In the genomic region with DNA sequence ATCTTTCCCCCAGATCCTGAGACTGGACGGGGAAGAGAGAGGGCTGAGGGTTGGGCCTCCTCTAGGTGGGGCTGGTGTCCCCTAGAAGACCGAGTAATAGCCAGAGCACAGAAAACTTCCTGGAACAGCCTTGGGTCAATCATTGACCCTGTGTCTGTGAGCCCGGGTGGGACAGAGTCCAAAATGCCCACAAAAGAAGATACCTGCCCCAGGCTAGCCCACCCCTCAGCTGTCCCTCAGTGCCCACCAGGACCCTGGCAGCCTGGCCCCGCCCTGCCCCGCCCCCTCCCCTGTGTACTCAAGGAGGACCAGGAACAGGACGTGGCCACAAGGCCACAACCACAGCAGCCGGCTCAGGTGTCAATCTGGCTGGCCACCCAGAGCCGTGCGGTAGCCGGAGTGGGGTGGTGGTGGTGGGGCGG, we compare ENCODE assay signal across 7 mouse cellular contexts. TPM values are rescaled to one million over a fixed set of nuclear protein-coding genes. Genes with fewer than 3 reads are reported as not detected.
DNase-seq lines count a peak whose midpoint lies in the region; ATAC-seq and TF ChIP-seq lines count a peak whose summit lies in the region.

No protein-coding gene starts in this region.

- no peak overlapping the region; the same call in 1 of the 2 replicates for H3K27ac ChIP-seq in liver, embryonic 12.5 days
- H3K27ac ChIP-seq in stomach, embryonic 16.5 days (ENCODE audit: low read length) = peak overlapping the region; percentile 79; the same call in 1 of the 2 replicates
- H3K27ac ChIP-seq in thymus, adult 2 months (ENCODE audit: control insufficient read depth, insufficient read depth, low read length) = no peak overlapping the region

- no peak for TF ChIP-seq CTCF in thymus, adult 2 months (IDR thresholded peaks at IDR 0.05; ENCODE audit: borderline replicate concordance, control insufficient read depth, extremely low read depth, insufficient read depth, low read length, poor library complexity)

- H3K36me3 ChIP-seq in liver, embryonic 12.5 days = peaks cover 35% of the 10 kb centered on the region
- peaks cover 24% of the 10 kb centered on the region for H3K36me3 ChIP-seq in stomach, embryonic 16.5 days (ENCODE audit: control insufficient read depth, insufficient read depth, low read length)
- peaks cover 31% of the 10 kb centered on the region for H3K36me3 ChIP-seq in thymus, adult 2 months (ENCODE audit: control insufficient read depth, insufficient read depth, low read length)

- 0 out of 2 replicates have a peak overlapping the region, but pooled peaks have one; percentile 4 for H3K9ac ChIP-seq in liver, embryonic 12.5 days
- peak overlapping the region; percentile 62 for H3K9ac ChIP-seq in stomach, embryonic 16.5 days (ENCODE audit: low read length)

- H3K4me2 ChIP-seq in liver, embryonic 12.5 days = peak overlapping the region; percentile 39; the same call in 1 of the 2 replicates
- peak overlapping the region; percentile 44 for H3K4me2 ChIP-seq in stomach, embryonic 16.5 days (ENCODE audit: low read depth, low read length)

- no peaks in the 10 kb centered on the region for H3K27me3 ChIP-seq in liver, embryonic 12.5 days (replicated peaks)
- no peaks in the 10 kb centered on the region for H3K27me3 ChIP-seq in stomach, embryonic 16.5 days (ENCODE audit: control insufficient read depth, insufficient read depth, low read length)
- H3K27me3 ChIP-seq in thymus, adult 2 months (ENCODE audit: control insufficient read depth, insufficient read depth, low read length) = no peaks in the 10 kb centered on the region

- H3K4me1 ChIP-seq in liver, embryonic 12.5 days = peaks cover 36% of the 10 kb centered on the region
- peaks cover 5% of the 10 kb centered on the region for H3K4me1 ChIP-seq in stomach, embryonic 16.5 days (ENCODE audit: control insufficient read depth, insufficient read depth, low read length)
- H3K4me1 ChIP-seq in thymus, adult 2 months (replicated peaks; ENCODE audit: control insufficient read depth, insufficient read depth, low read length) = no peaks in the 10 kb centered on the region

- peak; percentile 48; the same call in 1 of the 2 replicates for ATAC-seq in liver, embryonic 12.5 days
- ATAC-seq in stomach, embryonic 16.5 days (ENCODE audit: insufficient read depth, low FRiP score) = peak; percentile 72; the same call in 1 of the 2 replicates
- no peak for ATAC-seq in activated CD4-positive, CD25-positive, alpha-beta regulatory T cell, adult 4 months

- H3K4me3 ChIP-seq in liver, embryonic 12.5 days = no peak overlapping the region
- peak overlapping the region; percentile 34 for H3K4me3 ChIP-seq in stomach, embryonic 16.5 days (replicated peaks; ENCODE audit: low read length)
- H3K4me3 ChIP-seq in thymus, adult 2 months (ENCODE audit: control insufficient read depth, insufficient read depth, low read length) = no peak overlapping the region

- no peak for TF ChIP-seq POLR2A in thymus, adult 2 months (IDR thresholded peaks at IDR 0.05; ENCODE audit: control insufficient read depth, extremely low read depth, insufficient read depth, low read length, poor library complexity)

- DNase-seq in 3134 (ENCODE audit: extremely low read depth, insufficient read length, low spot score) (peak; percentile 82), 3T3-L1 (ENCODE audit: low read depth, low spot score) (peak; percentile 64)
- peak; percentile 46 for DNase-seq in heart, postnatal 4 days
- DNase-seq in thymus, adult 2 months = no peak

- 12% methylated on average over 11 of the region's 11 CpGs for WGBS in liver, embryonic 12.5 days (ENCODE audit: insufficient replicate concordance)
- WGBS in stomach, embryonic 16.5 days = 17% methylated on average over 11 of the region's 11 CpGs
- 24% methylated on average over 11 of the region's 11 CpGs for WGBS in thymus, adult 2 months

- H3K9me3 ChIP-seq in liver, embryonic 12.5 days (replicated peaks) = no peaks in the 10 kb centered on the region
- H3K9me3 ChIP-seq in stomach, embryonic 16.5 days (replicated peaks; ENCODE audit: control insufficient read depth, low read length) = no peaks in the 10 kb centered on the region

RNA-seq across cellular contexts. Expression of a gene that starts 1.2 kb away (rescaled TPM):
- not detected for total RNA-seq in heart, postnatal 4 days (2021)
- 0.75 and 0.79 TPM in 2 replicates for polyA plus RNA-seq in liver, embryonic 12.5 days (2016; fragmentation: Nextera tagmentation; extraction: Ambion mirVana)
- polyA plus RNA-seq in stomach, embryonic 16.5 days (2015; fragmentation: Nextera tagmentation; extraction: Ambion mirVana) = 19.3 and 21.1 TPM in 2 replicates
- polyA plus RNA-seq in activated CD4-positive, CD25-positive, alpha-beta regulatory T cell, adult 4 months (2017; shearing (Covaris generic)) = not detected
- polyA plus RNA-seq in thymus, adult 2 months (2012; rRNA removed) = 0.33 and 0.59 TPM in 2 replicates

RNA-seq across cellular contexts. Expression of a gene that starts 15.6 kb away (rescaled TPM):
- 10 to 100 TPM; 10.1 to 11.7 TPM for total RNA-seq in heart, postnatal 4 days (2021)
- polyA plus RNA-seq in liver, embryonic 12.5 days (2016; fragmentation: Nextera tagmentation; extraction: Ambion mirVana) = 16.9 and 17.3 TPM in 2 replicates
- polyA plus RNA-seq in stomach, embryonic 16.5 days (2015; fragmentation: Nextera tagmentation; extraction: Ambion mirVana) = 36.7 and 40.6 TPM in 2 replicates
- 10 to 100 TPM; 18.6 to 19.9 TPM for polyA plus RNA-seq in activated CD4-positive, CD25-positive, alpha-beta regulatory T cell, adult 4 months (2017; shearing (Covaris generic))
- polyA plus RNA-seq in thymus, adult 2 months (2012; rRNA removed) = 66.9 and 82.3 TPM in 2 replicates

RNA-seq across cellular contexts. Expression of a gene that starts 17.2 kb away (rescaled TPM):
- 10 to 100 TPM; 55.7 to 56.8 TPM for total RNA-seq in heart, postnatal 4 days (2021)
- polyA plus RNA-seq in liver, embryonic 12.5 days (2016; fragmentation: Nextera tagmentation; extraction: Ambion mirVana) = 27.1 and 32.8 TPM in 2 replicates
- polyA plus RNA-seq in stomach, embryonic 16.5 days (2015; fragmentation: Nextera tagmentation; extraction: Ambion mirVana) = 61.0 and 61.1 TPM in 2 replicates
- 10 to 100 TPM; 32.8 to 37.0 TPM for polyA plus RNA-seq in activated CD4-positive, CD25-positive, alpha-beta regulatory T cell, adult 4 months (2017; shearing (Covaris generic))
- 372 and 380 TPM in 2 replicates for polyA plus RNA-seq in thymus, adult 2 months (2012; rRNA removed)

RNA-seq across cellular contexts. Expression of a gene that starts 17.4 kb away (rescaled TPM):
- 1 to 10 TPM; 3.0 to 3.7 TPM for total RNA-seq in heart, postnatal 4 days (2021)
- 7.9 and 8.2 TPM in 2 replicates for polyA plus RNA-seq in liver, embryonic 12.5 days (2016; fragmentation: Nextera tagmentation; extraction: Ambion mirVana)
- polyA plus RNA-seq in stomach, embryonic 16.5 days (2015; fragmentation: Nextera tagmentation; extraction: Ambion mirVana) = 4.4 and 5.5 TPM in 2 replicates
- under 1 TPM in 1 of 2 experiments, not detected in 1; 0.73 TPM for polyA plus RNA-seq in activated CD4-positive, CD25-positive, alpha-beta regulatory T cell, adult 4 months (2017; shearing (Covaris generic))
- 12.9 and 18.4 TPM in 2 replicates for polyA plus RNA-seq in thymus, adult 2 months (2012; rRNA removed)

RNA-seq across cellular contexts. Expression of a gene that starts 33.6 kb away (rescaled TPM):
- total RNA-seq in heart, postnatal 4 days (2021) = not detected
- not detected in 2 replicates for polyA plus RNA-seq in liver, embryonic 12.5 days (2016; fragmentation: Nextera tagmentation; extraction: Ambion mirVana)
- 0.49 TPM in 1 of 2 replicates, not detected in the other for polyA plus RNA-seq in stomach, embryonic 16.5 days (2015; fragmentation: Nextera tagmentation; extraction: Ambion mirVana)
- not detected for polyA plus RNA-seq in activated CD4-positive, CD25-positive, alpha-beta regulatory T cell, adult 4 months (2017; shearing (Covaris generic))
- polyA plus RNA-seq in thymus, adult 2 months (2012; rRNA removed) = 0.03 TPM in 1 of 2 replicates, not detected in the other

Comparison
In these comparisons a context has a peak if more than half of its experiments do, and no peak if none do; other contexts are left out.
1. RNA of a gene that starts 1.2 kb away (polyA plus RNA-seq): 19.3 to 21.1 TPM in stomach, embryonic 16.5 days; 0.75 to 0.79 TPM in liver, embryonic 12.5 days, 0.33 to 0.59 TPM in thymus, adult 2 months and not detected in activated CD4-positive, CD25-positive, alpha-beta regulatory T cell, adult 4 months; every median in the first group is over 10 times any median in the second.